Mouse (Mus musculus) heart, adult 2 months (tissue): ENCODE results near the gene Gpx8. TPM values are rescaled to one million over a fixed set of nuclear protein-coding genes. Genes with fewer than 3 reads are reported as not detected.
A peak's percentile ranks its signal among the peaks of the same experiment; 100 is the strongest.

Source experiments
- DNase-seq, 2 experiments: peaks; one replicate each; pipeline ENCODE4 v3.0.0; 2021
- H3K27ac ChIP-seq: fragments of 200-600 bp; 2 replicates; pipeline ENCODE4 v1.8.1; 2022
- H3K27me3 ChIP-seq: fragments of 200-500 bp; 2 replicates; pipeline ENCODE4 v1.6.1; 2012; ENCODE audit warnings: mild to moderate bottlenecking, low read length, inconsistent platforms, mixed read lengths; ENCODE audit not compliant: control insufficient read depth, insufficient read depth
- H3K36me3 ChIP-seq: fragments of 200-500 bp; 2 replicates; pipeline ENCODE4 v1.6.1; 2012; ENCODE audit warnings: low read length, inconsistent platforms; ENCODE audit not compliant: control insufficient read depth, insufficient read depth
- H3K4me1 ChIP-seq: fragments of 200-500 bp; 2 replicates; pipeline ENCODE4 v1.6.1; 2011; ENCODE audit warnings: low read length; ENCODE audit not compliant: control insufficient read depth, insufficient read depth
- H3K4me3 ChIP-seq: fragments of 200-600 bp; 2 replicates; pipeline ENCODE4 v1.8.1; 2022
- H3K79me2 ChIP-seq: fragments of 200-500 bp; replicated peaks from 2 replicates; pipeline ENCODE4 v1.6.1; 2012; ENCODE audit warnings: mild to moderate bottlenecking, inconsistent platforms, low read length, moderate library complexity, mixed read lengths; ENCODE audit not compliant: control insufficient read depth, insufficient read depth
- H3K9ac ChIP-seq: fragments of 200-500 bp; 2 replicates; pipeline ENCODE4 v1.6.1; 2012; ENCODE audit warnings: low read depth, mild to moderate bottlenecking, control low read depth, inconsistent platforms, low read length, mixed read lengths
- CTCF ChIP-seq: fragments of 200-600 bp; IDR thresholded peaks from 2 replicates; pipeline ENCODE4 v1.8.1; 2022; ENCODE audit warnings: antibody characterized with exemption, mild to moderate bottlenecking, moderate library complexity
- EP300 ChIP-seq: fragments of 200-500 bp; IDR thresholded peaks from 2 replicates; pipeline ENCODE4 v1.6.1; 2011; ENCODE audit warnings: low read depth, low read length, control low read depth; ENCODE audit not compliant: insufficient read depth
- POLR2A ChIP-seq: fragments of 200-500 bp; IDR thresholded peaks from 2 replicates; pipeline ENCODE4 v1.6.1; 2011; ENCODE audit warnings: mild to moderate bottlenecking, low read depth, low read length, control low read depth; ENCODE audit not compliant: insufficient read depth
- WGBS: fragments of 180-500 bp; shearing (Covaris S2); methylation state at CpG from one replicate; pipeline ENCODE4 v1.1.7; 2018; 5-methylcytosine and 5-hydroxymethylcytosine counted together
- intact Hi-C: fragments of 180-260 bp; cut with DNase I; formaldehyde crosslinking; loops from one replicate; pipeline ENCODE4 v1.15.1; 2025
- long read RNA-seq: library from polyadenylated mRNA; stranded (forward); transcript quantifications from one replicate; pipeline ENCODE4 v2.0.0, GENCODE M21; 2021
- polyA plus RNA-seq: library from polyadenylated mRNA; depleted of rRNA; stranded (reverse); fragments of >200 nt; gene quantifications from 2 replicates; pipeline ENCODE4 v1.2.3, GENCODE M21; 2012; rRNA removed
- total RNA-seq, 2 experiments: library from RNA; stranded (reverse); gene quantifications; 2 replicates each; pipeline ENCODE4 v1.2.3; 2021

Gene Gpx8
- 10 to 100 TPM; 37.1 to 37.9 TPM for total RNA-seq
- 9.5 and 16.9 TPM in 2 replicates for polyA plus RNA-seq
- long read RNA-seq, transcript Gpx8-201 (3 exons, 1,042 nt): major isoform, 21 of 26 reads
- long read RNA-seq, partial matches to known transcripts: 0 of 26 reads
- long read RNA-seq, other reads (novel, unspliced or antisense): 3 of 26 reads

GRCm38 (mm10) chr13:113046211-113046883, at the start of gene Gpx8:
Gene Gpx8 (minus strand): TSS chr13:113046410.
- Histone ChIP-seq H3K9ac (peak within 1 kb of the TSS; percentile 67), H3K36me3 (no peaks in the 10 kb centered on the region; the same call in 1 of the 2 replicates), H3K27ac (peak within 1 kb of the TSS; percentile 49), H3K4me1 (no peaks in the 10 kb centered on the region; the same call in none of the 2 replicates), H3K4me3 (peak within 1 kb of the TSS; percentile 43), H3K27me3 (no peaks in the 10 kb centered on the region), H3K79me2 (no peaks in the 10 kb centered on the region)
- DNase-seq: peak; percentile 65 to 68
- intact Hi-C loops: loop anchor here (5.0 to 10.0 kb wide), 3 partner anchors 91 to 568 kb away; partner anchors contain the start of gene Snx18
- 6% methylated on average over 21 of the region's 21 CpGs for WGBS
- no peak for TF ChIP-seq EP300
- peak; percentile 75 for TF ChIP-seq CTCF

- H3K36me3 ChIP-seq: no peaks in the 10 kb centered on the region
- H3K4me1 ChIP-seq: no peaks in the 10 kb centered on the region
- H3K27me3 ChIP-seq: no peaks in the 10 kb centered on the region
- TF ChIP-seq CTCF (no peak), EP300 (no peak), POLR2A (no peak)
- H3K4me3 ChIP-seq: no peak overlapping the region
- no peak for DNase-seq
- no peak overlapping the region for H3K9ac ChIP-seq
- no peaks in the 10 kb centered on the region for H3K79me2 ChIP-seq
- intact Hi-C loops: no loop called here
- 55% methylated on average over 1 of the region's 1 CpGs for WGBS
- H3K27ac ChIP-seq: no peak overlapping the region
These were observed 48.4 kb upstream of the Gpx8 start for GRCm38 (mm10) chr13:113094618-113095017.

GRCm38 (mm10) chr13:113090489-113090888, 44.3 kb upstream of the Gpx8 start:
- Histone ChIP-seq H3K4me3 (no peak overlapping the region), H3K27me3 (no peaks in the 10 kb centered on the region)
- intact Hi-C loops: no loop called here

GRCm38 (mm10) chr13:113087226-113088017, 41.2 kb upstream of the Gpx8 start:
- no peak for DNase-seq
- TF ChIP-seq POLR2A (no peak), EP300 (no peak), CTCF (no peak)
- intact Hi-C loops: no loop called here

More at GRCm38 (mm10) chr13:113090489-113090888, 44.3 kb upstream of the Gpx8 start:
- DNase-seq: no peak
- no peak overlapping the region for H3K27ac ChIP-seq
- H3K79me2 ChIP-seq: no peaks in the 10 kb centered on the region
- 59% methylated on average over 8 of the region's 8 CpGs for WGBS
- H3K36me3 ChIP-seq: no peaks in the 10 kb centered on the region
- H3K9ac ChIP-seq: no peak overlapping the region
- H3K4me1 ChIP-seq: no peaks in the 10 kb centered on the region
- TF ChIP-seq CTCF (no peak), POLR2A (no peak)

GRCm38 (mm10) chr13:113084732-113085131, 38.5 kb upstream of the Gpx8 start:
- no peaks in the 10 kb centered on the region for H3K4me1 ChIP-seq
- no peaks in the 10 kb centered on the region for H3K27me3 ChIP-seq
- DNase-seq: no peak
- no peak overlapping the region for H3K9ac ChIP-seq
- intact Hi-C loops: no loop called here
- no peak overlapping the region for H3K4me3 ChIP-seq
- 11% methylated on average over 5 of the region's 5 CpGs for WGBS
- H3K36me3 ChIP-seq: no peaks in the 10 kb centered on the region
- no peaks in the 10 kb centered on the region for H3K79me2 ChIP-seq
- no peak for TF ChIP-seq CTCF
- TF ChIP-seq POLR2A: no peak
- no peak for TF ChIP-seq EP300
- no peak overlapping the region for H3K27ac ChIP-seq

More at GRCm38 (mm10) chr13:113087226-113088017, 41.2 kb upstream of the Gpx8 start:
- Histone ChIP-seq H3K36me3 (no peaks in the 10 kb centered on the region), H3K4me3 (no peak overlapping the region), H3K4me1 (no peaks in the 10 kb centered on the region), H3K79me2 (no peaks in the 10 kb centered on the region), H3K27ac (no peak overlapping the region), H3K27me3 (no peaks in the 10 kb centered on the region), H3K9ac (no peak overlapping the region)
- 74% methylated on average over 13 of the region's 13 CpGs for WGBS

- DNase-seq: no peak
- Histone ChIP-seq H3K27ac (no peak overlapping the region), H3K9ac (no peak overlapping the region), H3K27me3 (no peaks in the 10 kb centered on the region), H3K79me2 (no peaks in the 10 kb centered on the region), H3K36me3 (no peaks in the 10 kb centered on the region), H3K4me3 (no peak overlapping the region), H3K4me1 (no peaks in the 10 kb centered on the region)
- TF ChIP-seq EP300 (no peak), CTCF (no peak), POLR2A (no peak)
- WGBS: 67% methylated on average over 1 of the region's 1 CpGs
- intact Hi-C loops: no loop called here
These were observed 35.9 kb upstream of the Gpx8 start for GRCm38 (mm10) chr13:113082101-113082500.
